Mouse (Mus musculus): Measurements from ENCODE around the gene Pip5k1b.

DNA sequence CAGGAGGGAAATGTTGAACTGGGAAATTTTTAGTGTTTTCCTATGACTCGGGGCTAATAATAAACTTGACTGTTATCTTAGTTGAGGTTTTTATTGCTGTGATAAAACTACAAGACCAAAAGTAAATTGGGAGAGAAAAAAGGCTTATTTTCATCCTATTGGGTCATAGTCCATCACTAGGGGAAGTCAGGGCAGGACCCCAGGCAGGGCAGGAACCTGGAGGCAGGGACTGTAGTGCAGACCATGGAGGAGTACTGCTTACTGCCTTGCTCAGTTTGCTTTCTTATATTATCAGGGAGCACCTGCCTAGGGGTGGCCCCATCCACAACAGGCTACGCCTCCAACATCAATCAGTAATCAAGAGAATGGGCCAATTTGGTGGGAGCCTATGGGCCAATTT lies 101.2 kb downstream of the Pip5k1b start:
- TF ChIP-seq POLR2A (IDR thresholded peaks at IDR 0.05; ENCODE audit: low read depth, low read length) (no peak), CTCF (IDR thresholded peaks at IDR 0.05; ENCODE audit: borderline replicate concordance, insufficient read depth, low read length) (no peak)
